Mouse (Mus musculus) hindbrain, embryonic 11.5 days (tissue): ENCODE results near the gene Ctnnd2. TPM values are rescaled to one million over a fixed set of nuclear protein-coding genes. Genes with fewer than 3 reads are reported as not detected.

Experiments
- ATAC-seq: fragments of 200-750 bp; cut with Nextera tagmentation; 2 replicates; pipeline ENCODE4 v1.8.0; 2017; ENCODE audit warnings: mild to moderate bottlenecking, moderate TSS enrichment, moderate library complexity; ENCODE audit not compliant: low FRiP score
- DNase-seq: peaks from one replicate; pipeline ENCODE4 v3.0.0-alpha.2; 2015; ENCODE audit warnings: low spot score
- H3K27ac ChIP-seq: fragments of 300-500 bp; sonication (generic); 2 replicates; pipeline ENCODE4 v1.5.1; 2014; ENCODE audit warnings: mild to moderate bottlenecking, low read depth, low read length
- H3K27me3 ChIP-seq: fragments of 300-500 bp; sonication (generic); 2 replicates; pipeline ENCODE4 v1.6.1; 2014; ENCODE audit warnings: mild to moderate bottlenecking, low read length, moderate library complexity, mixed read lengths; ENCODE audit not compliant: control insufficient read depth, insufficient read depth
- H3K36me3 ChIP-seq: fragments of 300-500 bp; sonication (generic); 2 replicates; pipeline ENCODE4 v1.6.1; 2014; ENCODE audit warnings: mild to moderate bottlenecking, low read length, moderate library complexity, mixed read lengths; ENCODE audit not compliant: control insufficient read depth, insufficient read depth
- H3K4me1 ChIP-seq: fragments of 300-500 bp; sonication (generic); replicated peaks from 2 replicates; pipeline ENCODE4 v1.6.1; 2014; ENCODE audit warnings: low read length, mixed read lengths; ENCODE audit not compliant: control insufficient read depth, insufficient read depth
- H3K4me2 ChIP-seq: fragments of 300-500 bp; sonication (generic); replicated peaks from 2 replicates; pipeline ENCODE4 v1.6.1; 2014; ENCODE audit warnings: mild to moderate bottlenecking, low read depth, low read length
- H3K4me3 ChIP-seq: fragments of 300-500 bp; sonication (generic); 2 replicates; pipeline ENCODE4 v1.5.1; 2014; ENCODE audit warnings: low read depth, low read length
- H3K9ac ChIP-seq: fragments of 300-500 bp; sonication (generic); 2 replicates; pipeline ENCODE4 v1.6.1; 2014; ENCODE audit warnings: low read depth, low read length
- H3K9me3 ChIP-seq: fragments of 300-500 bp; sonication (generic); 2 replicates; pipeline ENCODE4 v1.6.1; 2016; ENCODE audit warnings: low read length; ENCODE audit not compliant: control insufficient read depth
- WGBS: fragments of 180-500 bp; shearing (Covaris S2); extraction: QIAGEN DNeasy Blood & Tissue Kit; methylation state at CpG from one replicate; pipeline ENCODE4 v1.1.7; 2014; 5-methylcytosine and 5-hydroxymethylcytosine counted together
- polyA plus RNA-seq: library from polyadenylated mRNA; unstranded; fragments of >200 nt; fragmentation: Nextera tagmentation; extraction: Ambion mirVana; gene quantifications from 2 replicates; pipeline ENCODE4 v1.2.1, GENCODE M21; 2014

The Ctnnd2 gene
- polyA plus RNA-seq, 1 experiment from 2014 or later = 32.2 TPM

DNA sequence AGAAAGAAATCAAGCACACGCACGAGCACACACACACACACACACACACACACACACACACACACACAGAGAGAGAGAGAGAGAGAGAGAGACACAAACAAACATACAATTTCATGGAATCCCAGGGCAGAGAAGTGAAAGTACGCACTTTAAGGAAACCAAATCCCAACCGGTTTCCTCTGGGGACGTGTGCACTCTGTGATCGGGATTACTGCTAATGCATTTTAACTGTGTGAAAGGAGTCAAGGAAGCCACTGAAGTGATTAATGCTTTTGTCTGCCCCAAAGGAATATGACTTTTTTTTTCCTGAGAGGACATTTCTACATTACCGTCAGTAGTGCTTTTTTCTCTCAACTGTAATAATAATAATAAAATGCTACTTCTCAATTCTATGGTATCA, 443.1 kb downstream of the Ctnnd2 start:
- ATAC-seq (0 out of 2 replicates have a peak, but pooled peaks have one; percentile 40), DNase-seq (peak; percentile 32)
- Histone ChIP-seq H3K27ac (no peak overlapping the region), H3K27me3 (no peaks in the 10 kb centered on the region), H3K9me3 (no peaks in the 10 kb centered on the region), H3K36me3 (no peaks in the 10 kb centered on the region), H3K4me3 (no peak overlapping the region), H3K4me2 (no peak overlapping the region), H3K9ac (no peak overlapping the region), H3K4me1 (no peaks in the 10 kb centered on the region)
- WGBS = 62% methylated on average over 7 of the region's 7 CpGs

DNA sequence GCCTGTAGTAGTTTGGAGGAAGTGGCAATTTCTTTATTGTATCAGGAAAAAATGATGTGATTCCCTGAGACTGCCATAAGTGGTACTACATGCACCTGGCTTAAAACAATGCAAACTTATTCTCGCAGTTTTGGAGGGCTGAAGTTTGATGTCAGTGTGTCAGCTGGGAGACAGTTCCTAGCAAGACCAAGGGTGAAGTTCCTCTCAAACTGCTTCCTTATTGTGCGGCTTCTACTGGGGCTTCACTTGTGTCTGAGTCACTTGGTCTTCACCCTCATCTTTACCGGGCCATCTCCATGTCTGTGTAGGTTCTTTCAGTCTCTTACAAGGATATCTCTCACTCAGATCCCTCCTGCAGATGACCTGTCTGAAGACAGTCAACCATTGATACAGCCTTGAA, 444.5 kb downstream of the Ctnnd2 start:
- 89% methylated on average over 3 of the region's 3 CpGs for WGBS
- H3K27me3 ChIP-seq = no peaks in the 10 kb centered on the region
- no peak overlapping the region for H3K4me2 ChIP-seq
- H3K27ac ChIP-seq = no peak overlapping the region
- DNase-seq (no peak), ATAC-seq (no peak)
- H3K9me3 ChIP-seq = no peaks in the 10 kb centered on the region
- H3K4me1 ChIP-seq = no peaks in the 10 kb centered on the region
- no peak overlapping the region for H3K9ac ChIP-seq
- no peak overlapping the region for H3K4me3 ChIP-seq
- H3K36me3 ChIP-seq = no peaks in the 10 kb centered on the region

DNA sequence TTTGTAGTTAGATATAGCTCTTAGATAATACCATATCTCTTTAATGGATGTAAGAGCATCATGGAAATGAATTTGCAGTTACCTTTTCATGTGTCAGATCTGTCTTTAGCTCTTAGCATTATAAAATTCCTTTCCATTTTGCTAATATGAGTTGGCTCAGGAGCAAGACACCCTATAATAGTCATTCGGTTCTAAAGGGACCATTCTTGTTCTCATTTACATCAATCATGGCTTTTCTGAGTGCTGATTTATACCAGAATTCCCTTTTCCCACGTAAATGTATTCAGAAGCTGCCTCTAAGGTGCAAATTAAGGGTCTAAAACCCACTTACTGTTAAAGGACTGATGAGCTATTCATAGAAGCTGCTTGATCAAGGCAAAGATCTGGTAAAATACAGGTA, 445.5 kb downstream of the Ctnnd2 start:
- Histone ChIP-seq H3K4me1 (no peaks in the 10 kb centered on the region), H3K27me3 (no peaks in the 10 kb centered on the region), H3K9me3 (no peaks in the 10 kb centered on the region), H3K27ac (no peak overlapping the region), H3K4me3 (no peak overlapping the region), H3K4me2 (no peak overlapping the region), H3K9ac (no peak overlapping the region), H3K36me3 (no peaks in the 10 kb centered on the region)
- no peak for ATAC-seq
- 89% methylated on average over 2 of the region's 2 CpGs for WGBS
- no peak for DNase-seq

DNA sequence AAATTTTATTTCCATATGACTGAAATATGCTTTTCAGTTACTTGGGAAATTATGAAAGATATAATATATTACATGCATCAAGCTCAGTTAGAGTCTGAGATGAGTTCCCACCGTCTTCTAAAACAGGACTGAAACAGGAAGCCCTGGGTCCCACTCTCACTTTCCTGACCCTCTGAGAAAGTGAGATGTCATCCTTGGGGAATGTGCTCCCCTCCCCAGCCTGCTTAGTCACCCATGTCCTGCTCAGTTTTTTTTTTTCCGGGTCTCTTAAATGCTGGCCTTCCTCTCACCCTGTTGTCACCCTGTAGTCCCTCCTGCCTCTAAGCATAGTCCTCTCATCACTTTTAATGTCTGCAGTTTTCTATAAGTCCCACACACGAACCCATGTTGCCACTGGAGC, 456.1 kb downstream of the Ctnnd2 start:
- ATAC-seq = no peak
- H3K4me1 ChIP-seq = no peaks in the 10 kb centered on the region
- 53% methylated on average over 3 of the region's 3 CpGs for WGBS
- H3K4me2 ChIP-seq = no peak overlapping the region
- no peaks in the 10 kb centered on the region for H3K27me3 ChIP-seq
- no peaks in the 10 kb centered on the region for H3K36me3 ChIP-seq
- no peak overlapping the region for H3K4me3 ChIP-seq
- H3K9ac ChIP-seq = no peak overlapping the region
- no peak for DNase-seq
- H3K27ac ChIP-seq = no peak overlapping the region
- no peaks in the 10 kb centered on the region for H3K9me3 ChIP-seq

DNA sequence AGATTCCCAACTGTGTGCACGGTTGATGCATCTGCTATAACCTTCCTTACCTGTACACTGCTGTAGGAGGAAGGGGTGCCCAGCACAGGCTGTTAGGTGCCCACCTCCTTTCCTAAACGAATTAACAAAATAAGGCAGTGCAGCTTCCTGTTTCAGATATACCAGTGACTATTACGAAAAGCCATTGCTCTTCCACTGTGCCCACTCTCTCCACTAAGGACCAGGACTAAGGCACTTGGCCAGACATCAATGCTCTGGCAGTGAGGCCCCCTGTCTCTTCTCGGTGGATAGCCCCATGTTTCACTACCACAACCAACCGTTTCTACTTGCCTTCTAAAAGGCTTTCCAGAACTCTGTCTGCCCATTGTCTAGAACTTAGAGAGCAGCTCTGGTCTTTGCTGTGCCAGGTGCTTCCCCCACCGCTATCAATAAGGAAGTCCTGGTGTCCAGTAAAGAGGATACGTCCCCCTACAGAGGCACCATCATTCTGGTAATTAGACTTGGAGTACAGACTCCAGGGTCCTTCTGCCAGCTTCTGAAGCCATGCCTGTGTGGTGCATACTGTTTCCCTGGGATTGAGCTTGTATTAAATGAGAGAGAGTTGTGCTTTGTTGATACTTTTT, 459.8 kb downstream of the Ctnnd2 start:
- no peak overlapping the region for H3K9ac ChIP-seq
- no peaks in the 10 kb centered on the region for H3K27me3 ChIP-seq
- no peak for DNase-seq
- ATAC-seq = no peak
- H3K36me3 ChIP-seq = no peaks in the 10 kb centered on the region
- H3K27ac ChIP-seq = no peak overlapping the region
- H3K4me2 ChIP-seq = no peak overlapping the region
- no peak overlapping the region for H3K4me3 ChIP-seq
- no peaks in the 10 kb centered on the region for H3K4me1 ChIP-seq
- WGBS = 85% methylated on average over 7 of the region's 7 CpGs
- H3K9me3 ChIP-seq = no peaks in the 10 kb centered on the region

DNA sequence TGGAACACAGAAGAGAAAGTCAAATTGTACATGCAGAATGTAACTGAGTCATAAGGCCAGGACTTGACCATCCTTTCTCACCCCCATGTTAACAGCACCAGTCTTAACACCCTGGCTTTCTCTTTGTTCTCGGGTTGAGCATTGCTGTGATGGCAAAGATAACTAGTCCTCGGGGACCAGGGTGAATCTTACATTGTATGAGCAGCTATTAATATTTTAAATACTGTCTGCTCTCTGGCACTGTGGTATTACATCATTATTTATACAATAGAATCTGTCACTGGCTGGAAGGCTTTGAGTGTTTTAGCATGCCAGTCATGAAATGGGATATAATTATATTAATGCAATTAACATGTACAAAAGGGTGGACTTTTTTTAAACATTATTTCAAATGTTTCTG, 461.5 kb downstream of the Ctnnd2 start:
- no peak overlapping the region for H3K4me2 ChIP-seq
- WGBS = 57% methylated on average over 2 of the region's 2 CpGs
- ATAC-seq (peak; percentile 81), DNase-seq (peak; percentile 25)
- H3K36me3 ChIP-seq = no peaks in the 10 kb centered on the region
- H3K9ac ChIP-seq = no peak overlapping the region
- H3K4me3 ChIP-seq = no peak overlapping the region
- H3K4me1 ChIP-seq = no peaks in the 10 kb centered on the region
- no peaks in the 10 kb centered on the region for H3K9me3 ChIP-seq
- H3K27me3 ChIP-seq = no peaks in the 10 kb centered on the region
- no peak overlapping the region for H3K27ac ChIP-seq

DNA sequence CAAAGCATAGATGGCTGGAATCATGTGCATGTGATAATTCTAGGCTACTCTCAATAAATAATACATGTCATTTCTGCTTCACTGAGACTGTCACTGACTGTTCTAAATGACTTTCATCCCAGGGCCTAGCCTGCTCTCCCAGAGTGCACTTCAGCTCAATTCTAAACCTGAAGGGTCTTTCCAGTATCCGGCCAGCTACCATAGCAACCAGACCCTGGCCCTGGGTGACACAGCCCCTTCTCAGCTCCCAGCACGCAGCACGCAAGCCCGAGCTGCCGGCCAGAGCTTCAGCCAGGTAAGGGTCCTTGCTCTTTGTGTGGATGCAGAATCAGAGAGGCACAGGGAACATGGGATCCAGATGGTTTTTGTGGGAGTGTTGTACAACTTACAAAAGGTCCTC, 462.1 kb downstream of the Ctnnd2 start:
- H3K9me3 ChIP-seq = no peaks in the 10 kb centered on the region
- H3K27me3 ChIP-seq = no peaks in the 10 kb centered on the region
- peak overlapping the region; percentile 43; the same call in 1 of the 2 replicates for H3K27ac ChIP-seq
- no peaks in the 10 kb centered on the region for H3K4me1 ChIP-seq
- peak; percentile 85 for ATAC-seq
- H3K9ac ChIP-seq = no peak overlapping the region
- H3K36me3 ChIP-seq = no peaks in the 10 kb centered on the region
- H3K4me2 ChIP-seq = no peak overlapping the region
- 19% methylated on average over 5 of the region's 5 CpGs for whole genome bisulfite sequencing
- no peak overlapping the region for H3K4me3 ChIP-seq
- peak; percentile 44 for DNase-seq

DNA sequence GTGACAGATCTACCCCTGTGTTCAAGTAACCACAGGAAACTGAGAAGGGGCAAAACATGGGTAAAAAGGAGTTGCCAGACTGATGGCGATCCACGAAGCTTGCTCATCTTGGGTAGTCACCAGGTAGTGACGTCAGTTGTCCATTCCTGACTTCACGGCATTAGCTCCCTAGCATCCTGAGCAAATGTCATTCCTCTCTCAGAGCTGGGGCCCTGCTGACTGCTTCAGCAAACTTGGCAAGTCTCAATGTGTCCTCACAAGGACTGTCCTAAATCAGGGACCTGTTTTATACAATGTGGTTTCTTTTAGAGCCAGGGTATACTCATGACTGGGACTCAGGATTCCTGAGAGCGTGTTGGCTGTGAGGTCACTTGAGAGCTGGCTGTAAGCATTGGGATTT, 468.3 kb downstream of the Ctnnd2 start:
- H3K27ac ChIP-seq = no peak overlapping the region
- WGBS = 93% methylated on average over 5 of the region's 5 CpGs
- no peak overlapping the region for H3K9ac ChIP-seq

DNA sequence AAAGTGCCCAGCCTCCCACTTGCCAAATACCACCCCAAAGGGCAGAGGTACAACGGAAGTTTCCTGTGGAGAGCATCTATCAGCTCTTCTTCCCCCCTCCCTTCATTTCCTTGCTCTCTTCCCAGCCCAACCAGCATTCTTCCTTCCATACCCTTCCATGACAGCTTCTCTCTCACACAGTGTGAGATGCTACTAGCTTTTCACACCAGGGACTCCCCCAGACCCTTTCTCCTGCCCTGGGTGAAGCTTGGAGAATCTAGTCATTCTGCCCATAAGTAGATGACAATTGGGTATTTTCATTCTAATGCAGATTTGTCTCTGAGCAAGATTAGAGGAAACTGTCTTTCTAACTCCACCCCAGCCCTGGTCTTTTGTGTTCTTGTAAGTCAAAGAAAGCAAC, 473.3 kb downstream of the Ctnnd2 start:
- no peak overlapping the region for H3K4me2 ChIP-seq
- WGBS = 19% methylated on average over 1 of the region's 1 CpGs
- peaks cover 5% of the 10 kb centered on the region; the same call in 1 of the 2 replicates for H3K27me3 ChIP-seq
- H3K9me3 ChIP-seq = no peaks in the 10 kb centered on the region
- H3K4me3 ChIP-seq = no peak overlapping the region
- H3K27ac ChIP-seq = no peak overlapping the region
- H3K36me3 ChIP-seq = no peaks in the 10 kb centered on the region
- 0 out of 2 replicates have a peak, but pooled peaks cover 3% of the 10 kb centered on the region for H3K4me1 ChIP-seq
- H3K9ac ChIP-seq = no peak overlapping the region
- peak; percentile 16 for DNase-seq
- ATAC-seq = no peak

More for the DNA sequence above, 468.3 kb downstream of the Ctnnd2 start:
- H3K4me1 ChIP-seq = no peaks in the 10 kb centered on the region
- H3K9me3 ChIP-seq = no peaks in the 10 kb centered on the region
- no peak overlapping the region for H3K4me3 ChIP-seq
- no peaks in the 10 kb centered on the region for H3K36me3 ChIP-seq
- H3K4me2 ChIP-seq = no peak overlapping the region
- ATAC-seq (no peak), DNase-seq (no peak)
- H3K27me3 ChIP-seq = no peaks in the 10 kb centered on the region
